Comparison of ENCODE assay signal across 29 mouse cellular contexts in the genomic region with DNA sequence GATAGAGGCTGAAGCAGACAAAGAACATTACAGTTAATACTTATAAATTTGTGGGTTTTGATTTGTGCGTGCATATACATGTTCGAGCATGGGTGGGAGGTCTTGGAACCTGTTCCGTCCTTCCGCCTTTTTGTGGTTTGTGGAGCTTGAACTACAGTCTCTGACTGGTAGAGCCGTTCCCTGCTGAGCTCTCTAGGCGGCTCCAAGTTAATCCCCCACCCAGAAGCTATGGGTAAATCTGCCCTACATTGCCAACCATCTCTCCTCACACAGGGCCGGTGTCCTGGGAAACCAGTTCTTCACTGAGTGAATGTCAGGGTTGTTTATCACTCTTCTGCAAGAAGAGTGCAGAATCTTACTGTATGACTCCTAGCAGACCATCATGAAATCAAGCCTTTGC. TPM values are rescaled to one million over a fixed set of nuclear protein-coding genes. Genes with fewer than 3 reads are reported as not detected.
DNase-seq lines count a peak whose midpoint lies in the region; ATAC-seq and TF ChIP-seq lines count a peak whose summit lies in the region.
"Had no signal": no experiment of that assay in that cellular context is flagged by ENCODE, and none has a peak within 500 bp of the region (broad histone marks: within the 10 kb centered on the region; RNA-seq: fewer than 3 reads in every experiment).

No protein-coding gene starts in this region.

- no peak for TF ChIP-seq CTCF in layer of hippocampus, adult 2 months (conservative IDR thresholded peaks at IDR 0.05)
- TF ChIP-seq CTCF in stomach, postnatal 0 days (IDR thresholded peaks at IDR 0.05; ENCODE audit: low read depth), result no peak

- no peaks in the 10 kb centered on the region for H3K27me3 ChIP-seq in stomach, postnatal 0 days (ENCODE audit: control insufficient read depth, insufficient read depth, low read length)
- H3K27me3 ChIP-seq: forebrain, embryonic 12.5 days; heart, embryonic 12.5 days; hindbrain, embryonic 12.5 days; limb, embryonic 13.5 days; stomach, embryonic 15.5 days had no signal

- no peak overlapping the region for H3K4me3 ChIP-seq in layer of hippocampus, adult 2 months
- no peak overlapping the region for H3K4me3 ChIP-seq in stomach, postnatal 0 days (ENCODE audit: low read depth, low read length)
- H3K4me3 ChIP-seq: forebrain, embryonic 12.5 days; gastrocnemius, adult 2 months; heart, embryonic 12.5 days; hindbrain, embryonic 12.5 days; limb, embryonic 13.5 days; myocyte; stomach, embryonic 15.5 days had no signal

- H3K4me2 ChIP-seq in stomach, postnatal 0 days (replicated peaks; ENCODE audit: low read depth), result no peak overlapping the region
- H3K4me2 ChIP-seq: forebrain, embryonic 12.5 days; heart, embryonic 12.5 days; hindbrain, embryonic 12.5 days; limb, embryonic 13.5 days; lung, embryonic 14.5 days; stomach, embryonic 15.5 days had no signal

- 56% methylated on average over 7 of the region's 7 CpGs for WGBS in stomach, postnatal 0 days

- no peak overlapping the region for H3K9ac ChIP-seq in stomach, postnatal 0 days (ENCODE audit: low read length)
- H3K9ac ChIP-seq: forebrain, embryonic 12.5 days; heart, embryonic 12.5 days; hindbrain, embryonic 12.5 days; limb, embryonic 13.5 days; lung, embryonic 14.5 days; stomach, embryonic 15.5 days had no signal

- no peaks in the 10 kb centered on the region for H3K9me3 ChIP-seq in stomach, postnatal 0 days (ENCODE audit: control insufficient read depth, low read length)
- H3K9me3 ChIP-seq: forebrain, embryonic 12.5 days; heart, embryonic 12.5 days; hindbrain, embryonic 12.5 days; limb, embryonic 13.5 days; stomach, embryonic 15.5 days had no signal

- no peak for ATAC-seq in stomach, postnatal 0 days (ENCODE audit: low FRiP score, low TSS enrichment)
- ATAC-seq: activated CD4-positive, CD25-positive, alpha-beta regulatory T cell, adult 4 months had no signal

- no peaks in the 10 kb centered on the region for H3K36me3 ChIP-seq in stomach, postnatal 0 days (ENCODE audit: control insufficient read depth, insufficient read depth, low read length)
- H3K36me3 ChIP-seq: stomach, embryonic 15.5 days had no signal

- no peak for TF ChIP-seq EP300 in stomach, postnatal 0 days (optimal IDR thresholded peaks at IDR 0.05)

- peak overlapping the region; percentile 76 for H3K27ac ChIP-seq in layer of hippocampus, adult 2 months
- peak overlapping the region; percentile 13; the same call in 1 of the 2 replicates for H3K27ac ChIP-seq in stomach, postnatal 0 days (replicated peaks)
- H3K27ac ChIP-seq: forebrain, embryonic 12.5 days; gastrocnemius, adult 2 months; hindbrain, embryonic 12.5 days; kidney, postnatal 0 days; limb, embryonic 13.5 days; stomach, embryonic 15.5 days had no signal

- peak; percentile 14 for DNase-seq in adrenal gland, postnatal 14 days
- DNase-seq in adrenal gland, postnatal 36 days, result no peak
- no peak for DNase-seq in layer of hippocampus, adult 2 months (ENCODE audit: low spot score in 2 of 2)
- DNase-seq in layer of hippocampus, postnatal 14 days (ENCODE audit: low spot score in 2 of 2), result no peak
- DNase-seq in urinary bladder, postnatal 36 days (ENCODE audit: low spot score in 2 of 2), result peak; percentile 15 to 38
- no peak for DNase-seq in urinary bladder, postnatal 10 days (ENCODE audit: low spot score)
- DNase-seq in stomach, postnatal 0 days (ENCODE audit: low spot score), result no peak
- DNase-seq in heart, adult 11 months, result no peak
- DNase-seq: adrenal gland, adult 8-10 months; cerebellum, adult 2 months; cerebellum, postnatal 25 days; gastrocnemius, adult 2 months; heart, postnatal 10 days; kidney, adult 2 months; layer of hippocampus, postnatal 36 days; lung, embryonic 14.5 days; midbrain, embryonic 14.5 days; right cerebral cortex, adult 18-20 months; right cerebral cortex, postnatal 4 days; thymus, adult 18-20 months had no signal

- H3K4me1 ChIP-seq in stomach, postnatal 0 days (replicated peaks; ENCODE audit: control insufficient read depth, insufficient read depth), result peaks cover 2% of the 10 kb centered on the region; the same call in 1 of the 2 replicates

RNA-seq across cellular contexts. Expression of a gene that starts 20.7 kb away (rescaled TPM):
- total RNA-seq in adrenal gland, postnatal 14 days (2021), result 98.5 and 109 TPM in 2 replicates
- 100 to 1,000 TPM in 1 of 2 experiments, 10 to 100 TPM in 1; 95.2 to 104 TPM for total RNA-seq in adrenal gland, postnatal 36 days (2021)
- total RNA-seq in layer of hippocampus, adult 2 months (2021), result 100 to 1,000 TPM in 1 of 2 experiments, 10 to 100 TPM in 1; 99.8 to 102 TPM
- total RNA-seq in layer of hippocampus, postnatal 14 days (2021), result 10 to 100 TPM; 81.7 to 88.5 TPM
- polyA plus RNA-seq in stomach, postnatal 0 days (2015; fragmentation: Nextera tagmentation; extraction: Ambion mirVana), result 33.4 and 33.6 TPM in 2 replicates

RNA-seq across cellular contexts. Expression of a gene that starts 39.6 kb away (rescaled TPM):
- total RNA-seq in adrenal gland, postnatal 14 days (2021), result 39.2 and 59.5 TPM in 2 replicates
- total RNA-seq in adrenal gland, postnatal 36 days (2021), result 10 to 100 TPM; 21.6 to 35.2 TPM
- total RNA-seq in layer of hippocampus, adult 2 months (2021), result 100 to 1,000 TPM; 155 to 167 TPM
- 100 to 1,000 TPM; 183 to 186 TPM for total RNA-seq in layer of hippocampus, postnatal 14 days (2021)
- 1.2 and 1.3 TPM in 2 replicates for polyA plus RNA-seq in stomach, postnatal 0 days (2015; fragmentation: Nextera tagmentation; extraction: Ambion mirVana)
- total RNA-seq: gastrocnemius, adult 2 months; megakaryocyte, adult 5-6 weeks had no signal
- polyA plus RNA-seq: activated CD4-positive, CD25-positive, alpha-beta regulatory T cell, adult 4 months; myocyte had no signal

RNA-seq across cellular contexts. Expression of a gene that starts 44.1 kb away (rescaled TPM):
- total RNA-seq in adrenal gland, postnatal 14 days (2021), result 19.5 and 22.6 TPM in 2 replicates
- 10 to 100 TPM; 14.4 to 22.8 TPM for total RNA-seq in adrenal gland, postnatal 36 days (2021)
- total RNA-seq in layer of hippocampus, adult 2 months (2021), result 10 to 100 TPM; 54.0 to 57.7 TPM
- 10 to 100 TPM; 68.0 to 83.3 TPM for total RNA-seq in layer of hippocampus, postnatal 14 days (2021)
- 1.5 and 2.3 TPM in 2 replicates for polyA plus RNA-seq in stomach, postnatal 0 days (2015; fragmentation: Nextera tagmentation; extraction: Ambion mirVana)
- total RNA-seq: gastrocnemius, adult 2 months; megakaryocyte, adult 5-6 weeks had no signal
- polyA plus RNA-seq: myocyte had no signal

Comparison
In these comparisons a context has a peak if more than half of its experiments do, and no peak if none do; other contexts are left out.
1. DNase-seq: peak in adrenal gland, postnatal 14 days (single experiment) and urinary bladder, postnatal 36 days (2 of 2); none in adrenal gland, postnatal 36 days (0 of 2), layer of hippocampus, adult 2 months (0 of 2), layer of hippocampus, postnatal 14 days (0 of 2), urinary bladder, postnatal 10 days (single experiment), stomach, postnatal 0 days (single experiment) and heart, adult 11 months (single experiment).